Comparison of ENCODE assay signal across 8 mouse cellular contexts in the genomic region with DNA sequence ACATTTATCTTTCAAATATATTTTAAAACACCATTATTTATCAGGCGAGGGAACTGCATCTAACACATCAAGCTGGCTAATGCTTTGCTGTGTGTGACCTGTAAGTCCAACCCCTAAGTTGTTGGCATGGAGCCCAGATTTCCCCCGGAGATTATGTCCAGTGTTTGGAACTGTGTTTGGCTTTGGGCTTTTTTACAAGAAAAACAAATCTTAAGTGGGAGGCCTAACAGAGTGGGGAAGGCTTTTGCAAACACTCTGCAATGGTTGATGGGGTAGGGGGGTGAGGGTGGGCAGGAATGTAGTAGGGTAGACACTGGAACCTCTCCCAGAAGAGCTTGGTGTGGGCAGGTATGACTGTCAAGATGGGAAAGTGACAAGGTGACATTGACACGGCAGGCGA.
A peak's percentile ranks its signal among the peaks of the same experiment; 100 is the strongest.
DNase-seq lines count a peak whose midpoint lies in the region; ATAC-seq lines count a peak whose summit lies in the region.

No protein-coding gene starts in this region.

- WGBS in limb, embryonic 13.5 days, result 41% methylated on average over 4 of the region's 4 CpGs
- WGBS in stomach, embryonic 16.5 days, result 20% methylated on average over 4 of the region's 4 CpGs

- H3K9me3 ChIP-seq in limb, embryonic 13.5 days, result 0 out of 2 replicates have a peak, but pooled peaks cover 3% of the 10 kb centered on the region
- no peaks in the 10 kb centered on the region for H3K9me3 ChIP-seq in stomach, embryonic 16.5 days (replicated peaks; ENCODE audit: control insufficient read depth, low read length)

- intact Hi-C loops in gastrocnemius, postnatal 14 days (cut with DNase I; ENCODE audit: low total_unique reads), result no loop called here

- peak; percentile 64; the same call in 1 of the 2 replicates for ATAC-seq in limb, embryonic 13.5 days (ENCODE audit: low FRiP score, low read depth)
- ATAC-seq in stomach, embryonic 16.5 days (ENCODE audit: insufficient read depth, low FRiP score), result peak; percentile 65; the same call in 1 of the 2 replicates
- ATAC-seq in erythroid progenitor cell, adult 5-6 weeks (replicated peaks; ENCODE audit: low FRiP score, poor library complexity, severe bottlenecking), result no peak

- H3K36me3 ChIP-seq in limb, embryonic 13.5 days, result peaks cover 59% of the 10 kb centered on the region
- no peaks in the 10 kb centered on the region for H3K36me3 ChIP-seq in stomach, embryonic 16.5 days (ENCODE audit: control insufficient read depth, insufficient read depth, low read length)

- no peaks in the 10 kb centered on the region for H3K27me3 ChIP-seq in limb, embryonic 13.5 days
- H3K27me3 ChIP-seq in stomach, embryonic 16.5 days (ENCODE audit: control insufficient read depth, insufficient read depth, low read length), result no peaks in the 10 kb centered on the region

- peak; percentile 53 for DNase-seq in embryo, embryonic 11 days
- DNase-seq in embryo, embryonic 9.5 days (ENCODE audit: extremely low spot score), result no peak
- DNase-seq in adrenal gland, adult 8-10 months, result peak; percentile 6
- peak; percentile 50 for DNase-seq in gastrocnemius, postnatal 14 days
- DNase-seq in thymus, postnatal 14 days, result no peak

- H3K4me3 ChIP-seq in limb, embryonic 13.5 days, result no peak overlapping the region
- no peak overlapping the region for H3K4me3 ChIP-seq in stomach, embryonic 16.5 days (replicated peaks; ENCODE audit: low read length)

- no peak overlapping the region for H3K9ac ChIP-seq in limb, embryonic 13.5 days
- no peak overlapping the region for H3K9ac ChIP-seq in stomach, embryonic 16.5 days (ENCODE audit: low read length)

- H3K4me2 ChIP-seq in limb, embryonic 13.5 days (replicated peaks), result no peak overlapping the region
- H3K4me2 ChIP-seq in stomach, embryonic 16.5 days (ENCODE audit: low read depth, low read length), result no peak overlapping the region

- no peak overlapping the region; the same call in 1 of the 2 replicates for H3K27ac ChIP-seq in limb, embryonic 13.5 days
- no peak overlapping the region for H3K27ac ChIP-seq in stomach, embryonic 16.5 days (ENCODE audit: low read length)

- peaks cover 21% of the 10 kb centered on the region for H3K4me1 ChIP-seq in limb, embryonic 13.5 days
- peaks cover 15% of the 10 kb centered on the region; the same call in 1 of the 2 replicates for H3K4me1 ChIP-seq in stomach, embryonic 16.5 days (ENCODE audit: control insufficient read depth, insufficient read depth, low read length)

Comparison
In these comparisons a context has a peak if more than half of its experiments do, and no peak if none do; other contexts are left out.
1. DNase-seq: peak in embryo, embryonic 11 days (single experiment), adrenal gland, adult 8-10 months (single experiment) and gastrocnemius, postnatal 14 days (single experiment); none in embryo, embryonic 9.5 days (single experiment) and thymus, postnatal 14 days (single experiment).